In genomic region chr2:114157345-114157744, GRCm38 (mm10) we compare ENCODE assay signal across 14 mouse cellular contexts.
"Had no signal": no experiment of that assay in that cellular context is flagged by ENCODE, and none has a peak within 500 bp of the region (broad histone marks: within the 10 kb centered on the region; RNA-seq: fewer than 3 reads in every experiment).

No protein-coding gene starts in this region.

- H3K4me3 ChIP-seq: kidney, embryonic 15.5 days; limb, embryonic 13.5 days; midbrain, embryonic 10.5 days; myocyte; neural tube, embryonic 15.5 days; stomach, embryonic 15.5 days had no signal

- DNase-seq: kidney, adult 2 months; kidney, postnatal 14 days; left cerebral cortex, postnatal 4 days; lung, adult 18-20 months; midbrain, embryonic 14.5 days; thymus, adult 2 months; thymus, postnatal 25 days had no signal

- H3K4me2 ChIP-seq: kidney, embryonic 15.5 days; limb, embryonic 13.5 days; neural tube, embryonic 15.5 days; stomach, embryonic 15.5 days had no signal

- H3K4me1 ChIP-seq: kidney, embryonic 15.5 days; limb, embryonic 13.5 days; midbrain, embryonic 10.5 days; neural tube, embryonic 15.5 days; stomach, embryonic 15.5 days had no signal

- ATAC-seq: intestine, embryonic 16.5 days had no signal

- H3K9me3 ChIP-seq: kidney, embryonic 15.5 days; limb, embryonic 13.5 days; midbrain, embryonic 10.5 days; neural tube, embryonic 15.5 days; stomach, embryonic 15.5 days had no signal

- H3K27me3 ChIP-seq: kidney, embryonic 15.5 days; limb, embryonic 13.5 days; neural tube, embryonic 15.5 days; stomach, embryonic 15.5 days had no signal

- H3K9ac ChIP-seq: kidney, embryonic 15.5 days; limb, embryonic 13.5 days; neural tube, embryonic 15.5 days; stomach, embryonic 15.5 days had no signal

- H3K27ac ChIP-seq: kidney, embryonic 15.5 days; limb, embryonic 13.5 days; midbrain, embryonic 10.5 days; neural tube, embryonic 15.5 days; stomach, embryonic 15.5 days had no signal
